Mouse (Mus musculus) naive thymus-derived CD4-positive, alpha-beta T cell, adult 5 months (primary cell): Measurements from ENCODE around the gene Xlr5b. TPM values are rescaled to one million over a fixed set of nuclear protein-coding genes. Genes with fewer than 3 reads are reported as not detected.

ENCODE experiments used
- polyA plus RNA-seq: library from polyadenylated mRNA; unstranded; fragments of 100-300 nt; shearing (Covaris generic); gene quantifications from one replicate; pipeline ENCODE4 v1.2.1, GENCODE M21; 2017

Xlr5b gene
- polyA plus RNA-seq: not detected

DNA sequence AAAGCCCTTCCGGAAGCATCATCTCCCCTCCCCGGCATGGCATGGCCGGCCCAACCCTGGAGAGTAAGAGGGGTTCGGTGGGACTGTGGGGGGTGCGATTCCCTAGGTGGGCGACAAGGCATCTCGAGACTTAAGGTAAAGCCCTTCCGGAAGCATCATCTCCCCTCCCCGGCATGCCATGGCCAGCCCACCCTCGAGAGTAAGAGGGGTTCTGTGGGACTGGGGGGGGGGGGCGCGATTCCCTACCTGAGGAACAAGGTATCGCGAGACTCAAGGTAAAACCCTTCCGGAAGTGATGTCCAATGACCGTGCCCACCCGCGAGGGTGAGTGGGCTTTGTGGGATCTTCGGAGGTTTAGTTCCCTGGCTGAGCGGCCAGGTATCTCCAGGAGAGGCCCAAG is at the start of gene Xlr5b:
Gene Xlr5b, plus strand, starts transcription at position 301 of the 400 bp plus-strand sequence.

DNA sequence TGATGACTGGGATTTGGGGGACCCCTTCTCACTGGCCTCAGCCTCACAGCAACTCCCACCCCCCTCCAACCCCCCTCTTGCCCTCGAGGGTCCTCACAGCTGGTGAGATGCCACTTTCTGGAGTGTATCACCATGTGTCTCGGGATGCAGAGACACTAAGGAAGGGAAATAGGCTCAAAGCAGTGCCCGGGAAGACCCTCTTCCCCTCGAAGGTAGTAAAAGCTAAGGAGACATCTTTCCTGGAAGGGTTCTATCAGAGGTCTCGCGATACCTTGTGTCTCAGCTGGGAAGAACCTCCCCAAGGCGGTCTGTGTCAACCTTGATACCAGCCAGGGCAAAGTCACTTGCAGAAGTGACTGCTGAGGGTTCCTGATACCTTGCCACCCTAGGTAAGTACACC is 31.8 kb upstream of the Xlr5b start, which contains the start of gene Gm14685:
Gene Gm14685, plus strand, starts transcription at position 301 of the 400 bp plus-strand sequence.

GRCm38 (mm10) chrX:73149350-73149749 is 754 bp downstream of the Xlr5b start, which contains the start of gene DXBay18:
Gene DXBay18, minus strand, starts transcription at chrX:73149450.

GRCm38 (mm10) chrX:73176889-73177288 is 28.3 kb downstream of the Xlr5b start, which contains the start of gene Spin2d:
Gene Spin2d, minus strand, starts transcription at chrX:73176989.

DNA sequence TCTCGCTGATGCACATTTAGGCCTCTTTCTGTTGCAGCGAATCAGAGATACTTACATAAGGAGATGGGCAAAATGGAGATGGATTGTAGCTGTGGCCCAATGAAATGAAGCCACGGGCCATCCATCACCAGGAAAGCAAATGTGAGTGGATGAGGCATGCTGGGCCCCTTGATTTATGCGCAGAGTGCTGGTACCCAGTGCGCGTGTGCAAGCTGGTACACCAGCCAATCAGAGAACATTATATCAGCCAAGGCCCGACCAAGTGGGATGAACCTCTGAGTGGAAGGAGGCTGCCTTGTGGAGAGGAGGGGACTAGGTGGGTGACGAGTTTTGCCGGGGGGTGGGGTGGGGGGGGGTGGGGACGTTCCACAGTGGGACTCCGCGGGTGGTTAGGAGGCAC is 43.3 kb downstream of the Xlr5b start, which contains the start of gene Xlr3b:
Gene Xlr3b, plus strand, starts transcription at position 274 of the 400 bp plus-strand sequence.

Other genes with a start within 250 kb of the Xlr5b start
- 69.4 TPM for gene Cetn2, start 230.4 kb upstream of the Xlr5b start, polyA plus RNA-seq
- gene Nsdhl, start 230.2 kb upstream of the Xlr5b start, polyA plus RNA-seq: 13.7 TPM
- gene Zfp185, start 161.5 kb upstream of the Xlr5b start, polyA plus RNA-seq: 0.53 TPM
- gene Pnma5, start 111.7 kb upstream of the Xlr5b start, polyA plus RNA-seq: not detected
- not detected for gene Pnma3, start 84.0 kb upstream of the Xlr5b start, polyA plus RNA-seq
- gene Xlr4a, start 66.3 kb upstream of the Xlr5b start, polyA plus RNA-seq: 57.4 TPM
- 1.7 TPM for gene Xlr3a, start 51.7 kb upstream of the Xlr5b start, polyA plus RNA-seq
- 0.17 TPM for gene Gm14685, start 31.7 kb upstream of the Xlr5b start, polyA plus RNA-seq
- not detected for gene DXBay18, start 654 bp downstream of the Xlr5b start, polyA plus RNA-seq
- not detected for gene Spin2d, start 28.2 kb downstream of the Xlr5b start, polyA plus RNA-seq
- 29.1 TPM for gene Xlr3b, start 43.4 kb downstream of the Xlr5b start, polyA plus RNA-seq
- gene Xlr4b, start 65.5 kb downstream of the Xlr5b start, polyA plus RNA-seq: 116 TPM
- 21.3 TPM for gene F8a, start 79.5 kb downstream of the Xlr5b start, polyA plus RNA-seq
- gene Xlr4c, start 94.3 kb downstream of the Xlr5b start, polyA plus RNA-seq: 66.4 TPM
- gene Xlr3c, start 116.6 kb downstream of the Xlr5b start, polyA plus RNA-seq: not detected
- gene Xlr5a, start 144.2 kb downstream of the Xlr5b start, polyA plus RNA-seq: not detected
- gene Xlr5c, start 144.2 kb downstream of the Xlr5b start, polyA plus RNA-seq: not detected
- not detected for gene Gm45015, start 188.0 kb downstream of the Xlr5b start, polyA plus RNA-seq
- 10.5 TPM for gene Zfp275, start 193.8 kb downstream of the Xlr5b start, polyA plus RNA-seq
- not detected for gene Gm18336, start 249.9 kb downstream of the Xlr5b start, polyA plus RNA-seq